Mouse (Mus musculus): Measurements from ENCODE around the gene Neurl1a.

Gene Neurl1a

DNA sequence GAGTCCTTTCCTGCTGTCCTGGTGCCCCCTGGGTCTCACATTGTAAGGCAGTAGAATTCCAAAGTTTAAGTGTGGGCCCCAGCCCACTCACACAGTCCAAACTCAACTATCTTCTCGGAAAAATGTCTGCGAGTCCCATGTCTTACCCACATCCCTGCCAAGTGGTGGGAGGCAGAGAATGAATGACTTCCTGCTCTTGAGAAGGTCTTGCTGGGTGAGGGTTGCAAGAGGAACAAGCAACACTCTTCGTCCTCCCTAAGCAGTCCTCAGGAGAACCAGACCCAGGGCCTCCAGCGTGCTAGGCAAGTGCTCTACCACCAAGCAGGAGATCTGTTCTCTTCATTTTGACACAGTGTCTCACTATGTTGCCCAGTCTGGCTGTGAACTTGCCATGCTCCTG, 63.6 kb downstream of the Neurl1a start:
- in situ Hi-C loops (cut with MboI; ENCODE audit: low sequenced_read_pairs) = no loop called here

DNA sequence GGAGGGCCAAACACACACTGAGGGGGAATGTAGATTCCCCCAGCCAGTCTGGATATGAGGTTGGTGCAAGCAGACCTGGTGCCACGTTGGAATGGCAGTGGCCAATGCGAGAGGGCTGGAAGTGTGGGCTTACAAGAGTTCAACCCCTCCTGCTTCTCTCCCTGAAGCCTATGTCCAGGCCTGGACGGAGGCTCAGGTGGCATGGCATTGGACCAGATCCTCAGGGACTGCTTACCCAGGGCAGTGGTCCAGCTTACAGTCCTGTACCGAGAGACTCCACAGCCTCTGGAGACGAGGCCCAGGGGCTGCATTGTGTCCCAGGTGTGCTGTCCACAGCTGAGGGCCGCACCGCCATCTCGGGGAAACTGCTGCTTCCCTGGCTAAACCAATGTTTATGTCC, 66.9 kb downstream of the Neurl1a start:
- in situ Hi-C loops (cut with MboI; ENCODE audit: low sequenced_read_pairs) = no loop called here

DNA sequence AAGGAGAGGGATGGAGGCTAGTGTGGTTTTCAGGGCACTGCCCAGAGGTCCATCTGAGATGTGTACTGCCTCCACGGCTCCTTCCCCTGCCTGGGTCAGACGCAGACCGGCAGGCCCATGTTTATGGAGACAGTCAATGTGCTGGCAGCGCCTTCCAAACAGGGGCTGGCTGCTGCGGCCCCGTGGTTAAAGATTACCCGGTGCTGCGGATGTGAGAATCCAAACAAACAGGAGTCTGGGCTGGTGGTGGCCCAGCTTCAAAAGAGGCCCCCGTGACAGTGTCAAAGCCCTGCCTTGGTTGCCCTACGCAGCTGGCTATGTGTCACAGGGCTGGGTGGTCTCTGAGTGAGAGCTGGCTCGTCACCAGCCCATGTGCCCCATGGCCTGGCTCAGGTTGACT, 69.2 kb downstream of the Neurl1a start:
- in situ Hi-C loops (cut with MboI; ENCODE audit: low sequenced_read_pairs) = no loop called here

DNA sequence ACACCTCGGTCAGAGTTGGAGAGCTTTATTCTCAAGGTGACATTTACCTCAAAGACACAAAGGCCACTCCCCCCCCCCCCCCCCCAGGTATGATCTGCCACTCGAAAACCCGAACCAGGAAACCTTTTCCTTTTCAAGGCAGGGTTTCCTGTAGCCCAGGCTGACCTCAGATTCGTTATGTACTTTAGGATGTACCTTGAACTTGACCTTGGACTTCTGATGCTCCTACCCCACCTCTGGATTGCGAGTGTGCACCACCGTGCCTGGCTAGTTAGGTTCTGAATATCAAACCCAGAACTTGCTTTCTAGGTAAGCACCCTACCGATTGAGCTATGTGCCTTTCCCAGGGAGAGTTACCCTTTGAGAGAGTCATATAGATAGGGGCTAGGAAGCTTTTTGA, 69.7 kb downstream of the Neurl1a start:
- in situ Hi-C loops (cut with MboI; ENCODE audit: low sequenced_read_pairs) = no loop called here

DNA sequence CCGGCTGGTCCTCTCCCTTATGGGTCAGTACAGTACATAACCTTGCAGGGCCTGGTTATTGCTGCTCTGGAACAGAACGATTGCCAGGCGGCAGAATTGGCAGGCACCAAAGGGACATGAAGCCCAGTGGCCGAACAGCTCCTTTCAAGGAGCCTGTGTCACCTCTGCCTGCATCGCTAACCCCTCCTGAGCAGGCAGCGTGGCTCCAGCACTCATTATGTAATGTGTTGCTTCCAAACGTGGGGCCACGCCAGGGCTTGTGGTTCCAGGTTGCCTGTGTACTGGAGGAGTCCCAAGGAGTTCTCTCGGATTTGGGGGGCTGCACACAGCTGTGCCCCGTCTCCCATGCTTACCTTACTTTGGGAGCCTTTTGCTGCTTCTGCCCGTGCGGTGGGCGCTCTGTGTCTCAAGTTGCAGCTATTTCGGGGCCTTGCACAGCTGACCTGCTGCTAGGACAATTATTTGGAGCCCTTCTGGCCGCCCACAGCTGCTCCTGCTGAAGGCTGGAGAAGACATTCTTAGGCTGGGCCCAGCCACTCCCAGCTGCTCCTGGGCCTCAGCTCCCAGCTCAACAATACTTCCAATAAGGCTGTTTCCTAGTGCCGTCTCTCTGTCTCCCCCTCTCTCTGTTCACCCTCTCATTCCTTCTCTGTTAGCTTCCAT, 70.4 kb downstream of the Neurl1a start:
- in situ Hi-C loops (cut with MboI; ENCODE audit: low sequenced_read_pairs) = no loop called here

DNA sequence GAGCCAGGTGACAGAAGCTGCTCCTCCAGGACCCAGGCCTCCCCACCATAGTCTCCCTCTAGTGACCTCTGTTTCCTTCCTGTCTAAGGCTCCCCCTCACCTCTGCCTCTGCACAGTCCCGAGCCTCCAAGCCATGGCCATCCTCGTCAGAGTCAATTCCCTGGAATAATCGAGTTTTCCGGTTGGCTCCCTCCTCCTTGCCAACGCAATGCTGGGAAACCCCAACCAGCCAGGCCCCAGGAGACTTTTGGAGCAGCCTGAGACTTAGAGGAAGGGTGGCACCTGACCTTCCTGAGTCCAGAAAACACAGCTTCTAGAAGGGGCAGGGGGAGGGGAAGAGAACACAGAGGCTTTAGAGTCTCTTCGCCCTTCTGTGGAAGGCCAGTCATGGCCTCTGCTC, 72.3 kb downstream of the Neurl1a start:
- in situ Hi-C loops (cut with MboI; ENCODE audit: low sequenced_read_pairs) = no loop called here

DNA sequence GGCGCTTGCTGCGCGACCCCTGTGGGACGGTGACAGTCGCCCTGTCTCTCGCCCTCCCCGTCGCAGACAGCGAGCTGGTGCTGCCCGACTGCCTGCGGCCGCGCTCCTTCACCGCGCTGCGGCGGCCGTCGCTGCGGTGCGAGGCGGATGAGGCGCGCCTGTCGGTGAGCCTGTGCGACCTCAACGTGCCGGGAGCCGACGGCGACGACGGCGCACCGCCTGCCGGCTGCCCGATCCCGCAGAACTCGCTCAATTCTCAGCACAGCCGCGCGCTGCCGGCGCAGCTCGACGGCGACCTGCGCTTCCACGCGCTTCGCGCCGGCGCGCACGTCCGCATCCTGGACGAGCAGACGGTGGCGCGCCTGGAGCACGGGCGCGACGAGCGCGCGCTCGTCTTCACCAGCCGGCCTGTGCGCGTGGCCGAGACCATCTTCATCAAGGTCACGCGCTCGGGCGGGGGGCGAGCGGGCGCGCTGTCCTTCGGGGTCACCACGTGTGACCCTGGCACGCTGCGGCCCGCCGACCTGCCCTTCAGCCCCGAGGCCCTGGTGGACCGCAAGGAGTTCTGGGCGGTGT, 74.5 kb downstream of the Neurl1a start:
- in situ Hi-C loops (cut with MboI; ENCODE audit: low sequenced_read_pairs) = no loop called here

DNA sequence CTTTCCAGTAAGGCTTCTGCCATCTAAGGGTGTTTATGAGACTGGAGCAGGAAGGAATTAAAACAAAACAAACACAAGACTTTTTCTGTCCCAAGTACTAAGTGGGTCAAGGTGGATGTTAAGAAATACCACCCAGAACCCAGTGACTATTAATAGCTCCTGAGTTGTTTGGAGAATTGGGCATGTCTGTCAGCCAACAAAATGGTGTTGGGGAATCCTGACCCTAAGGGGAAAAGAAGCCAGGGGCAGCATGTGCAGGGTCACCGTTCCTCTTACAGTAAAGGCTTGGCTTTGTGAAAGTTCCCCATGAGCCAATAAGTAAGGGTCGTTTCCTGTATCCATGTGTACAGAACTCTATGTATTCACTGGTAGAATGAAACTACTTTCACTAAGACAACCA, 76.4 kb downstream of the Neurl1a start:
- in situ Hi-C loops (cut with MboI; ENCODE audit: low sequenced_read_pairs) = no loop called here

DNA sequence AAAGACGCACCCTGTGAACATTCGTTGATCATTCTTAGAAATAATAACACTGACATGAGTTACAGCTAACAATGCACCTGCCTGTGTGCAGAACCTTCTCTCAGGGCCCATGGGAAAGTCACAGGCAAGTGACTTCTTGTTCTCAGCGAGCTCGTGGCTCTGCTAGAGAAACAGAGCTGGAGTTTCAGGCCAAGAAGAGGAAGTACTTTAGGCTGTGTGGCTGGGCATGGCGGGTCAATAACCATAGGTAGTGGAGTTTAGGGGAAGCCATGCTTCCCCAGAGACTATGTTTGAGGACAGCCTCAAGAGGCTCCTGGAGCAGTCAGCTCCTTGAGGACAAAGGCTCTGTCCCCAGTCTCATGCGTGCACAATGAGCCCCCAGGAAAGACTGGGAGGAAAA, 77.3 kb downstream of the Neurl1a start:
- in situ Hi-C loops (cut with MboI; ENCODE audit: low sequenced_read_pairs) = no loop called here

DNA sequence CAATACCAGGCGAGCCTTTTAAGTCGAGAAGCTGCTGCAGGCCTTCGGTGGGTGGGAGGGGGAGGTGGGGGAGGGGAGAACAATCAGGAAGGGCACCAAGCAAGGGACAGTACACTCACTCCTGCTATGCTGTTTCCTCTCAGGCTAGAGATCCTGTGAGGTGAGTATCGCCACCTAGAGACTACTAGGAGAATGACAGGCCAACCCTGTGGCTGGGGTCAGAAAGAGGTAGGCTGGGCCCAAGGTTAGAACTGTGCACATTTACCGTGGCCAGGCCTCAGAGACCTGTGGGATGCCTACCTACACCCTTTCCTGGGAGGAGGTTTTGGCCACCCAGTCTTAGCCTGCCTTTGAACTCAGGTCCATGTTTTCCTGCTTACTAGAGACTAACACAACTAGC, 81.0 kb downstream of the Neurl1a start:
- in situ Hi-C loops (cut with MboI; ENCODE audit: low sequenced_read_pairs) = no loop called here

DNA sequence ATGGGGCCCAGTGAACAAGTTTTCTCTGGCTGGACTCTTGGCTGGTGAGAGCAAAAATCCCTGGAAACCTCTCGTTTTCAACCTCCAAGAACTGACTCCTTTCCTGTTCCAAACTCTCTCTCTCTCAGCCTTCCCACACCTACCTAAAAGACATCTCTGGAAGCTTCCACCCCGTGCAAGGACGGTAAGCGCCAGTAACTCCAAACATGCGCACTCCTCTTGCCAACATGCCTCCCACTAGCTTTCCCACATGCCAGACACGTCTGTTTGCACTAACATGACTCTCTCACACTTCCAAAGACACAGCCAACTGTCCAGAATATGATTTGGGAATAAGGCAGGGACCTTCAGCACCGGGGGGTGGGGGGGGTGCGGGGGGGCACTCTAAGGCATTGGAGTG, 82.6 kb downstream of the Neurl1a start:
- in situ Hi-C loops (cut with MboI; ENCODE audit: low sequenced_read_pairs) = no loop called here

DNA sequence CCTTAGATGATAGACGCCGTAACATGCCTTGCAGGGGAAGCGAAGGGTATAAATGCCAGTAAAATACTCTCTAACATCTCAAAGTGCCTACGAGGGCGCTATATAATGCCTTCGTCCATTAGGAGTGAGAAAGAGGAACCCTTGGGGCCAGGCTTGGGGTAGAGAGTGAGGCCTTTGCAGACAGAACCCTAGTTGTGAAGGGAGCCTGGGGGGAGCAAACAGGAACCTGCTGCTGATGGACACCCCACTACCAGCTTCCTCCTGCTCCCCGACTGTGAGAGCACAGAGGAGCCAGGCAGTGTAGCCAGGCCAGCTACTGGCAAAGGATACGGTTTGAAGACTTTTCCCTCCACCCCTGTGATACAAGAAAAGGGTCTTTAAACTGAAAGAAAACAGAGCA, 85.0 kb downstream of the Neurl1a start:
- in situ Hi-C loops (cut with MboI; ENCODE audit: low sequenced_read_pairs) = no loop called here

DNA sequence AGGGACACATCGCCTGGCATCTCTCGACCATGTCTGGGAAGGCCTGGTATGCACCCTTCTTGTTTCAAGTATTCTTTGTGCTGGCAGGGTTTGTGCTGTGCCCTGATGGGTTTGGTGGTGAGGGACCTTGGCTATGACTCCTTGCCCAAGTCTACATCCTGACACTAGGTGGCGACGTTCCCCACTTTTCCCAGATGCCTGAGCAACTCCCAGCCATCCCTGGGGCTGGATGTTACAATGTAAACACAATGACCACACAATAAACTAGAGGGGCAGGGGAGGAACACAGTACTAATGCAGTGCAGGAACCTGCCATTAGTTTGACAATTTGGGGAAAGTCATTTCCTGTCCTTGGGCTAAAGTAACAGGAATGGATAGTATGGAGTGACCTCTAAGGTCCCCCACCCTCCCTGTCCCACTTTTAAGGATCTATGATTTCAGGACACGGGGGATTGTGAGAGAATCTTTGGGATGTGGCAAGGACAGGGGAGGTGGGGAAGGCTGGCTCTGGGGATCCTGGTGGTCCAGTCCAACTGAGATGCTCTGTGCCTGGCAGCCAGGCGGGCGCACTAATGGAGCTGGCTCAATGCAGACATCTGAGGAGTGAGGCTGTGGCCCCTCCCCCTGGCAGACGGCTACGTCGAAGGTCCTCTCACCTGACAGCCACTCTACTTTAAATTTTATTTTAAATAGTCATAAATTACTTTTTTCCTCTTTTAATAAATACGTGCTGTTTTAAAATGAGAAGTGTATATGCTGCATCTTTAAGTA, 85.9 kb downstream of the Neurl1a start:
- in situ Hi-C loops (cut with MboI; ENCODE audit: low sequenced_read_pairs) = no loop called here

DNA sequence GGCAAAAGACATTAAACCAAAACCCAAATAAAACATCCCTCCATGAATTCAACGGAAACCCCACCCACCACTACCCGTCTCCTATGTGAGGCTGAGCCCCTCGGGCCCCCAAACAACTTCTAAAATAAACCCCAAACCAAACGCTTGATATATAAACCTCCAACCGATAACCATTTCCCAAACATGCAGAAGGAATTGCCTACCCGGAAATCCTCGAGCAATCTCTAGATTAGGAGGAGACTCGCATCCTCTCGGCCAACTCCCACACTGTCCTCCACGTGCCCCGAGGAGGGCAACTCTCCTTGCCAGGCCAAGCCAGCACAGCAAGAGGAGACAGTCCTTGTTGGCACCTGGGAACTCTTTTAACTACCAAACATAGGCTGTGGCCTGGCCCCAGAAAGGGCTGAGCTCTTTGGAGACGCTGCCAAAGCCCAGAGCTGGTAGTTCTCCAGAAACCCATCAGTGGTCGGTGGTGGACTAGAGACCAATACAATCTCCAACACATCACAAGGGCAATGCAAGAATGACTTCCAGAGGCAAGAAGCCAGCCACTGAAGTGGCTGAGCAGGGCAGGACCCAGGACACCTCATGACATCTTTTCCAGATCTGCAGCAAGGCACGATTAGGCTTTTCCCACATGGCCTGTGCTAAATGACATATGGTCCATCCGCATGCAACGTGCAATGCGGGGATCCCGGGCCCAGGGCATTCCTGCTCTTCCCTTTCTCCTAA, 87.6 kb downstream of the Neurl1a start:
- in situ Hi-C loops (cut with MboI; ENCODE audit: low sequenced_read_pairs) = no loop called here

DNA sequence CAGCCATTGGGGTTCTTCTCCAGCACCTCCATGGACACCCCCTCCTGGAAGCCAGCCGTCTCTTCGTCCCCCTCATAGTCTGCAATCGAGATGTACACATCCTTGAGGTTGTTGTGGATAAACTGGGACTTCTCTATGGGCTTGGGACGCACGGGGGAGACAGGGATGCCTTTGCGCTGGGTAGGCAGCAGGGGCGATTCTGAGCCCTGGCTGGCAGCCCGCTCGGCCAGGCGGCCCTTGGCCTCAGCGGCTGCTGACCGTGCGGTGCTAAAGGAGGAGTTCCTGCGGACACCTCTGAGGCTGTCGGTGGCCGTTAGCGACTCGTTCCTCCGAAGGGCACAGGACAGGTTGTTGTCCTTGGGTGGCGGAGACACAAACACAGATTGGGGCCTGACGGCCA, 88.4 kb downstream of the Neurl1a start:
- in situ Hi-C loops (cut with MboI; ENCODE audit: low sequenced_read_pairs) = no loop called here

DNA sequence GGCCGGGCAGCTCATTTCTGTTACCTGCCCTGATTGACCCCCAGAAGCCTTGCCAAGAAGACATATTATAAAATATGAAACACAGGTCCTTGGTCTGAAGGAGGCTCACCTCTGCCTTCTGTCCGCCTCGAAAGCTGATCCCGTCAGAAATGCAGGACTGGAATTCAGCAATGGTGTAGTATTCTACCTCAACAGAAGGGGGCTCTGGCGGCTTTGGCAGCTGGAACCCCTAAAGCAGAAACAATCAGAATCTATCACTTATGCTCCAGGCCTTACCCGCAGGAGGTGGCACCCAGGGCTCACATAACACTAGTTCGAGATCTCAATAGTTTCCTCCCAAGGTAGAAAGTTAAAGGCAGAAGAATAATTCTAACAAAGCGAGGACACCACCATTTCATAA, 91.1 kb downstream of the Neurl1a start:
- in situ Hi-C loops (cut with MboI; ENCODE audit: low sequenced_read_pairs) = loop anchor here (5.0 kb wide), 1 partner anchor 63 kb away; no protein-coding TSS in a partner anchor

DNA sequence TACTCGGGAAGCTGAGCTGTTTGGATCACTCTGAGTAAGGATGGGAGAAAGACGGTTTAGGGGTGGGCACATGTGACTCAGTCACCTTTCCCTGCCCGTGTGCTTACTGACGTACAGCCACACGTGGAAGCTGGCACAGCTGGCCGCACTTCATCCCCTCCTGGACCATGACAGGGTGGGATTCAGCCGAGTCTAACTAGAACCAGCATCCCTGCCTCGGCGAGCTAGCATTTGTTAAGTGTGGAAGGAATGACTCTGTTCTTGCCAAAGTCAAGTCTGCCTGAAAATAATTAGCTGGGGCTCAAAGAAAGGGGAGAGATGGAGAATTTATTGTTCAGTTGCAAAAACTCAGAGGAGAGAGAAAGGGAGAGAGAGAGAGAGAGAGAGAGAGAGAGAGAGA, 91.9 kb downstream of the Neurl1a start:
- in situ Hi-C loops (cut with MboI; ENCODE audit: low sequenced_read_pairs) = loop anchor here (5.0 kb wide), 1 partner anchor 62 kb away; no protein-coding TSS in a partner anchor

DNA sequence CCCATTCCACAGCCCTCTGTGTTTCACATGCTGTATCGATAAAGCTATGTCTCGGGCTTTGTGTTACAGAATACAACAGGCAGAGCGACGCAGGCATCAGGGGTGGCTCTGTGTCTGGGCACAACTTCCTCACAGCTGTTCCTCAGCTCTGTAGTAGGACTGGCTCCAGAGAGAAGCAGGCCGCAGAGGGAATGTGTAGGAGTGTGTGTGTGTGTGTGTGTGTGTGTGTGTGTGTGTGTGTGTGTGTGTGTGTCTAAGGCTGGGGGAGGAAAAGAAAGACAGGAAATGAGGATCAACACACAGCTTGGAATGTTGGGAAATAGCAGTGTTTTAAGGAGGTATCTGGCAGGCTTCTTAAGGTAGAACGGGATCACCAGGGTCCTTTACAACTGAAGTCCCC, 98.1 kb downstream of the Neurl1a start:
- in situ Hi-C loops (cut with MboI; ENCODE audit: low sequenced_read_pairs) = no loop called here

DNA sequence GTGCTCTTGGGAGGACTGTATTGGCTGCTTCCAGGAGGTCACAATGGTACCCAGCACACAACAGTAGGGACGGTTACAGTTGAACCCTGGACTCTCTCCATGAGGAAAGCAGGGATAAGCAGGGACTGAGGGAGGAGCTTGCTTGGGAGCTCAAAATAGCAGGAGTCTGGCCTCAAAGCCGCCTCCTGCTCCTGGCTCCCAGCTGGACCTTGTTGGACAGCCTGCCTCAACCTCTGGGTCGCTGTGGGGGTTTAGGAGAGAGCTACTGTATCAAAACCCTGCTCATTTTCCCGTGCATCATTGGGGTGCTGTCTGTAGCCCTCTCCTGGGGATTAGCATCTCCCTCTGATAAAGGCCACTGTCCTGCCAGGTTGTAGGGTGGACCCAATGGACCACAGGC, 100.8 kb downstream of the Neurl1a start:
- in situ Hi-C loops (cut with MboI; ENCODE audit: low sequenced_read_pairs) = no loop called here

DNA sequence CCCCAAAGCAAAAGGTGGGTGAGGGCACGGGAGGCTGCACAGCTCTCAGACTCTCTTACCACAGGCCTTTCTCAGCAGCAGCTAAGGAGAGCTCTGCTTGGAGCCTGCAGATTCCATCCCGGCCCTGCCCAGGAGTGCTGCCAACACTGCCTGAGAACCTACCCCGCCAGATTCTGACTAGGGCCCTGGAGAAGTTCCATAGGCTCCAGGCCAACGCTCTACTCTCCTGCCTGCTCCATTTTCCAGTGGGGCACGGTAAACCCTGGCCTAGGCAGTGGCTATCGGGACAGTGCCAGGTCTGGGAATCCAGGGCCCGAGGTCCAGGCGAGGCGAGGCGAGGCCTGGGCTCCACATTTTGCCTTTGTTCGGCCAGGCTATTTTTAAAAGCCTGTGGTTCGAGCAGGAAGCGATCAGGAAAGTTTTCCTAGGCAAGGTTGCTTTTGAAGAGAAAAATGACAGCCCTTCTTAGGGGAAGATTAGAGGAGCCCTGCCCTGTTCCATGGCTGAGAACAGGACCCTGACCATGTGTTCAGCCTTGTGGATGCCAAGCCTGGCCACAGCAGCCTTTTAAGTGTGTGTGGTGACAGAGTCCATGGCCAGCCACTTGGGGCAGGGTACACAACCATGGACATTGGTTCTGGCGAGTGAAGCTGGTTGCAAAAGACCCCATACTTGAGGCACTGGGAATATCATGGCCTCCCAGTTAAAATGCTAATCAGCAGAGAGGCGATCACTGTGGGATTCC, 101.3 kb downstream of the Neurl1a start:
- in situ Hi-C loops (cut with MboI; ENCODE audit: low sequenced_read_pairs) = no loop called here

DNA sequence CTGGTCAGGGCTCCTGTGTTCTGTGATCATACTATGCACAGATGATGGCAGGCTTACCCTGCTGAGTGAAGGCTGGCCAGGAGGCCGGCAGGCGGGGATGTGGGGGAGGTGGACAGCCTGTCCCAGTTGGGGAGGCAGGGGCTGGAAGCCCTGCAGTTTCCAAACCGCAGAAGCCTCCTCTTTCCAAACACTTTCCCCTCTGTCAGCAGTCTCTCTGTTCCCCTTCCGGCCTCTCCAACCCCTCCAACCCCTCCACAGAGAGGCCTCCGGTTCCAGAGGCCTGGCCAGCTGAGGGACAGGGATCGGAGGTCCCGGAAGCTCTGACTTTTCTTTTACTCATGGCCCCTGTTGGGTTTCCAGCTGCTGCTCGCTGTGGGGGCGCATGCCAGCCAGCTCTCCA, 102.3 kb downstream of the Neurl1a start:
- in situ Hi-C loops (cut with MboI; ENCODE audit: low sequenced_read_pairs) = no loop called here

Data from CH12F3 (cell line).